ENCODE assay signal across 8 mouse cellular contexts in the genomic region with DNA sequence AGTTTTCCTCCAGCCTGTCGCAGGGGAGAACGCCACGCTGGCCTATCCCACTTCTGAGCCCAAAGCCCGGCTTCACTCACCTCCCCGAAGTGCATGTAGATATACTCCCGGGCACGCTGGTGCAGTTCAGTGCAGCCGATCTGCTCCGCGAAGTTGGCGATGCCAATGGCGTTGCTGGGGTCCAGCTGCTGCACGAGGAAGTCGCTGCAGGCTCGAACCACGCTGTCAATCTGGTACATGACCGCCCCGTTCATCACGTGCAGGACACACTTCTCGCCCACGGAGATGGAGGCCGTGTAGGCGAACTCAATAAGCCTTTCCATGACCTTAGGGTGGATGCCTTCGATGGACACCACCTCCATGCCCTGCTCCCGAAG. TPM values are rescaled to one million over a fixed set of nuclear protein-coding genes. Genes with fewer than 3 reads are reported as not detected.
DNase-seq lines count a peak whose midpoint lies in the region; ATAC-seq and TF ChIP-seq lines count a peak whose summit lies in the region.

No protein-coding gene starts in this region.

- peak overlapping the region; percentile 67 for H3K4me2 ChIP-seq in heart, postnatal 0 days (ENCODE audit: low read depth, low read length)
- peak overlapping the region; percentile 63 for H3K4me2 ChIP-seq in hindbrain, embryonic 12.5 days (replicated peaks)
- peak overlapping the region; percentile 83 for H3K4me2 ChIP-seq in midbrain, embryonic 12.5 days (replicated peaks)

- H3K9me3 ChIP-seq in heart, postnatal 0 days (replicated peaks; ENCODE audit: control insufficient read depth, low read length): no peaks in the 10 kb centered on the region
- H3K9me3 ChIP-seq in hindbrain, embryonic 12.5 days (replicated peaks): no peaks in the 10 kb centered on the region
- no peaks in the 10 kb centered on the region for H3K9me3 ChIP-seq in midbrain, embryonic 12.5 days

- WGBS in heart, postnatal 0 days: 75% methylated on average over 25 of the region's 25 CpGs
- WGBS in bone marrow, adult 2 months: 57% methylated on average over 25 of the region's 25 CpGs
- 81% methylated on average over 25 of the region's 25 CpGs for WGBS in hindbrain, embryonic 12.5 days
- WGBS in midbrain, embryonic 12.5 days: 81% methylated on average over 25 of the region's 25 CpGs

- H3K4me1 ChIP-seq in heart, postnatal 0 days (ENCODE audit: control insufficient read depth, insufficient read depth): peaks cover 9% of the 10 kb centered on the region; the same call in 1 of the 2 replicates
- peaks cover 15% of the 10 kb centered on the region for H3K4me1 ChIP-seq in bone marrow, adult 2 months (ENCODE audit: control insufficient read depth, insufficient read depth, low read length)
- H3K4me1 ChIP-seq in hindbrain, embryonic 12.5 days: peaks cover 23% of the 10 kb centered on the region
- peaks cover 18% of the 10 kb centered on the region for H3K4me1 ChIP-seq in midbrain, embryonic 12.5 days

- H3K27ac ChIP-seq in heart, postnatal 0 days (ENCODE audit: low read depth): peak overlapping the region; percentile 97
- peak overlapping the region; percentile 29 for H3K27ac ChIP-seq in bone marrow, adult 2 months (ENCODE audit: control insufficient read depth, insufficient read depth, low read depth, low read length, poor library complexity)
- H3K27ac ChIP-seq in hindbrain, embryonic 12.5 days: peak overlapping the region; percentile 93
- H3K27ac ChIP-seq in midbrain, embryonic 12.5 days (replicated peaks): no peak overlapping the region

- H3K4me3 ChIP-seq in heart, postnatal 0 days (ENCODE audit: low read depth, low read length): peak overlapping the region; percentile 85
- peak overlapping the region; percentile 67 for H3K4me3 ChIP-seq in bone marrow, adult 2 months (replicated peaks; ENCODE audit: control insufficient read depth, low read depth, low read length)
- H3K4me3 ChIP-seq in hindbrain, embryonic 12.5 days: peak overlapping the region; percentile 92; the same call in 1 of the 2 replicates
- peak overlapping the region; percentile 94 for H3K4me3 ChIP-seq in midbrain, embryonic 12.5 days

- H3K27me3 ChIP-seq in heart, postnatal 0 days (ENCODE audit: control insufficient read depth, insufficient read depth, low read length): no peaks in the 10 kb centered on the region
- peaks cover 8% of the 10 kb centered on the region for H3K27me3 ChIP-seq in hindbrain, embryonic 12.5 days
- peaks cover 28% of the 10 kb centered on the region for H3K27me3 ChIP-seq in midbrain, embryonic 12.5 days

- peak overlapping the region; percentile 94; the same call in 1 of the 2 replicates for H3K9ac ChIP-seq in heart, postnatal 0 days (replicated peaks; ENCODE audit: low read depth, low read length)
- peak overlapping the region; percentile 98; the same call in 1 of the 2 replicates for H3K9ac ChIP-seq in hindbrain, embryonic 12.5 days
- peak overlapping the region; percentile 95; the same call in 1 of the 2 replicates for H3K9ac ChIP-seq in midbrain, embryonic 12.5 days (replicated peaks)

- DNase-seq in heart, postnatal 0 days (ENCODE audit: low spot score): no peak
- no peak for DNase-seq in heart, adult 9 months (ENCODE audit: low spot score in 2 of 2)
- DNase-seq in left cerebral cortex, adult 9 months (ENCODE audit: low spot score in 2 of 2): no peak
- DNase-seq in testis, postnatal 14 days (ENCODE audit: low spot score): no peak

- no peak for TF ChIP-seq CTCF in heart, postnatal 0 days (IDR thresholded peaks at IDR 0.05; ENCODE audit: low read depth)
- TF ChIP-seq CTCF in bone marrow, adult 2 months (IDR thresholded peaks at IDR 0.05; ENCODE audit: control insufficient read depth, insufficient read depth, low read length): no peak

- TF ChIP-seq EP300 in heart, postnatal 0 days (IDR thresholded peaks at IDR 0.05; ENCODE audit: low read depth): no peak

- TF ChIP-seq POLR2A in bone marrow, adult 2 months (IDR thresholded peaks at IDR 0.05; ENCODE audit: borderline replicate concordance, control insufficient read depth, low read depth, low read length): peak; percentile 50; the same call in 1 of the 2 replicates

- H3K36me3 ChIP-seq in heart, postnatal 0 days (replicated peaks; ENCODE audit: control insufficient read depth, insufficient read depth, low read length): peaks cover 45% of the 10 kb centered on the region
- H3K36me3 ChIP-seq in hindbrain, embryonic 12.5 days: peaks cover 32% of the 10 kb centered on the region
- H3K36me3 ChIP-seq in midbrain, embryonic 12.5 days: peaks cover 23% of the 10 kb centered on the region

- no peak for ATAC-seq in heart, postnatal 0 days (ENCODE audit: insufficient read depth, low read depth)
- no peak for ATAC-seq in hindbrain, embryonic 12.5 days (ENCODE audit: low FRiP score)
- no peak for ATAC-seq in midbrain, embryonic 12.5 days (ENCODE audit: low FRiP score, low read depth)
- ATAC-seq in frontal cortex, adult (ENCODE audit: low TSS enrichment): no peak

RNA-seq across cellular contexts. Expression of gene Keap1, which starts 2.2 kb away (rescaled TPM):
- 67.9 and 79.0 TPM in 2 replicates for total RNA-seq in heart, postnatal 0 days (2014; rRNA removed; ENCODE audit: low replicate concordance)
- 42.7 and 45.7 TPM in 2 replicates for polyA plus RNA-seq in heart, postnatal 0 days (2015; fragmentation: Nextera tagmentation; extraction: Ambion mirVana)
- polyA plus RNA-seq in bone marrow, adult 2 months (2011; ENCODE audit: insufficient read depth, insufficient read length, low replicate concordance, missing spikeins): 24.7 and 35.1 TPM in 2 replicates
- 54.8 and 55.6 TPM in 2 replicates for polyA plus RNA-seq in hindbrain, embryonic 12.5 days (2016; fragmentation: Nextera tagmentation; extraction: Ambion mirVana)
- polyA plus RNA-seq in midbrain, embryonic 12.5 days (2016; fragmentation: Nextera tagmentation; extraction: Ambion mirVana): 52.3 and 52.6 TPM in 2 replicates

RNA-seq across cellular contexts. Expression of gene S1pr5, which starts 11.3 kb away (rescaled TPM):
- total RNA-seq in heart, postnatal 0 days (2014; rRNA removed; ENCODE audit: low replicate concordance): not detected in 2 replicates
- polyA plus RNA-seq in heart, postnatal 0 days (2015; fragmentation: Nextera tagmentation; extraction: Ambion mirVana): 0.10 and 0.15 TPM in 2 replicates
- polyA plus RNA-seq in bone marrow, adult 2 months (2011; ENCODE audit: insufficient read depth, insufficient read length, low replicate concordance, missing spikeins): 0.65 and 1.00 TPM in 2 replicates
- 1.5 and 1.9 TPM in 2 replicates for polyA plus RNA-seq in hindbrain, embryonic 12.5 days (2016; fragmentation: Nextera tagmentation; extraction: Ambion mirVana)
- polyA plus RNA-seq in midbrain, embryonic 12.5 days (2016; fragmentation: Nextera tagmentation; extraction: Ambion mirVana): 0.38 and 0.50 TPM in 2 replicates

RNA-seq across cellular contexts. Expression of gene Atg4d, which starts 28.1 kb away (rescaled TPM):
- 41.2 and 67.4 TPM in 2 replicates for total RNA-seq in heart, postnatal 0 days (2014; rRNA removed; ENCODE audit: low replicate concordance)
- polyA plus RNA-seq in heart, postnatal 0 days (2015; fragmentation: Nextera tagmentation; extraction: Ambion mirVana): 53.6 and 56.1 TPM in 2 replicates
- 42.9 and 74.7 TPM in 2 replicates for polyA plus RNA-seq in bone marrow, adult 2 months (2011; ENCODE audit: insufficient read depth, insufficient read length, low replicate concordance, missing spikeins)
- polyA plus RNA-seq in hindbrain, embryonic 12.5 days (2016; fragmentation: Nextera tagmentation; extraction: Ambion mirVana): 43.4 and 46.8 TPM in 2 replicates
- polyA plus RNA-seq in midbrain, embryonic 12.5 days (2016; fragmentation: Nextera tagmentation; extraction: Ambion mirVana): 50.3 and 52.3 TPM in 2 replicates

RNA-seq across cellular contexts. Expression of gene Kri1, which starts 50.8 kb away (rescaled TPM):
- total RNA-seq in heart, postnatal 0 days (2014; rRNA removed; ENCODE audit: low replicate concordance): 7.0 and 16.3 TPM in 2 replicates
- 5.9 and 9.1 TPM in 2 replicates for polyA plus RNA-seq in heart, postnatal 0 days (2015; fragmentation: Nextera tagmentation; extraction: Ambion mirVana)
- 50.1 and 105 TPM in 2 replicates for polyA plus RNA-seq in bone marrow, adult 2 months (2011; ENCODE audit: insufficient read depth, insufficient read length, low replicate concordance, missing spikeins)
- 18.1 and 23.6 TPM in 2 replicates for polyA plus RNA-seq in hindbrain, embryonic 12.5 days (2016; fragmentation: Nextera tagmentation; extraction: Ambion mirVana)
- 18.4 and 21.1 TPM in 2 replicates for polyA plus RNA-seq in midbrain, embryonic 12.5 days (2016; fragmentation: Nextera tagmentation; extraction: Ambion mirVana)

RNA-seq across cellular contexts. Expression of gene Cdkn2d, which starts 54.2 kb away (rescaled TPM):
- total RNA-seq in heart, postnatal 0 days (2014; rRNA removed; ENCODE audit: low replicate concordance): 67.4 and 103 TPM in 2 replicates
- 65.8 and 67.5 TPM in 2 replicates for polyA plus RNA-seq in heart, postnatal 0 days (2015; fragmentation: Nextera tagmentation; extraction: Ambion mirVana)
- 84.1 and 99.0 TPM in 2 replicates for polyA plus RNA-seq in bone marrow, adult 2 months (2011; ENCODE audit: insufficient read depth, insufficient read length, low replicate concordance, missing spikeins)
- polyA plus RNA-seq in hindbrain, embryonic 12.5 days (2016; fragmentation: Nextera tagmentation; extraction: Ambion mirVana): 72.0 and 72.7 TPM in 2 replicates
- polyA plus RNA-seq in midbrain, embryonic 12.5 days (2016; fragmentation: Nextera tagmentation; extraction: Ambion mirVana): 63.6 and 72.1 TPM in 2 replicates
